Mouse (Mus musculus): ENCODE data around the gene Tgm1.

Gene Tgm1

DNA sequence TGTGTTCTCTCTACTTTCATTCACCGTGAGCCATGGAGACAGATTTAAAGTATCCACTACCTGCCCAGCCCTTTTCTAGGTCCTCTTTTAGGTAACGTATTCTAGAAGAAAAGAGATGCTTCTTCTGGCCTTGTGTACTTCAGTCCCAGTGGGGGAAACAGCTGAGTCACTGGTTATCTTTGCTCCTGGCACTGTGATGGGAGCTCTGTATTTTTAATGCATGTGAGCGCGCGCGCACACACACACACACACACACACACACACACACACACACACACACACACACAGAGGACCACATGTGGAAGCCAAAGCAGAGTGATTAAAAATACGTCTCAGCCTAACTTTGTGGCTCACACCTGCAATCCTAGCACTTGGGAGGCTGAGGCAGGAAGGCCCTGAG is 9.7 kb upstream of the Tgm1 start:
- in situ Hi-C loops (cut with MboI) = no loop called here

DNA sequence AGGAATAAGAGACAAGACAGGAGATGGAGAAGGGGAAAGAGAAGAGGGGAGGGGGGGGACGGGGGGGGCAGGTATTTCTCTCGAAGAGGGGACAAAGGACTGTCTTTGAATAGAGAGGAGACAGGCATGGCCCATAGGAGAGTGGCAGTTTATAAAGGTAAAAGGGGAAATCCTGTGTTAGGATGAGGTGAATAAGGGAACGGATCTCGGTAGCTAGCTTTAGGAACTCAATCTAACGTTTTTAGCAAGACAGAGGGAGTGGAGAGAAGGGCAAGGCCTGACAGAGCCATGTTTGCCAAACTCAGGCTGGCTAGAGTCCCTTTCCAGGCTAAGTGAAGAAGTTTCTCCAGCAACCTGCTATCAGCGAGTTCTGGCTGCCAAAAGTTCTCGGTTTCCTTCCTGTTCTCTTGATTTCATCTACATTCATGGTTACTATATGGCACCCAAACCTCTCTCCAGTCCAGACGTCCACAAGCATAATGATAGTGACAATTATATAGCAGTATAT is 8.8 kb upstream of the Tgm1 start:
- in situ Hi-C loops (cut with MboI) = no loop called here

DNA sequence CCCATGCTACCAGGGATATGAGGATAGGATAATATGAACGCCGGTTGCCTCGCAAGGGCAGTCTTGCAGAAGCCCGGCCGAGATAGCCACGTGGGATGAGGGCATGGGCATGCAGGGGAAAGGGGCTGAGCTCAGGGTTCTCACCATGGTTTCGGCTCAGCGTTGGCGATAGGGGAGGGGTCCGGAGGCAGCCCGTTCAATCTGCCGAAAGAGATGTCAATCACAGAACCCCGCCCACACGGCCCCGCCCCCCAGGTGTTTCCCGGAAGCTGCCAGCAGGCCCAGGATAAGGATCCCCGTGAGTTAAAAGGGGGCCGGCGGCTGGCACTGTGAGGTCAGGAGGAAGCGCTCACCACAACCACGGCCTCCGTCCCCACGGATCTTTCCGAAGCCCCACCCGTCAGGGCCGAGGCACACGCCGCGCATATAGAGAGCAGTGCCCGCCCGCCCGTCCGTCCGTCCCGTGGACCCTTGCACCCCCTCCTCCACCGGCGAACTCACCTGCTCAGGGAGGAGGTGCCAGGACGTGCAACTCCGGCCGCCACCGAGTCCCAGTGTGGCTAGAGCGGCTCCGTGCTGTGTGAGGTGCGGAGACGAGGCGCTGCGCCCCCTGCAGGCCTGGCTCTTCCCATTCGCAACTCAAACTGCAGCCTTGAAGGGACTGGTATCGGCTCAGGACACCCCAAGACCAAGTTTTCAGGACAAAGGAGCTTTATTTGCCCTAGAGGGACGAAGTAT is 8.1 kb upstream of the Tgm1 start, which contains the start of gene Rabggta:
Gene Rabggta, minus strand, starts transcription at position 564 of the 738 bp plus-strand sequence.
- in situ Hi-C loops (cut with MboI) = no loop called here

DNA sequence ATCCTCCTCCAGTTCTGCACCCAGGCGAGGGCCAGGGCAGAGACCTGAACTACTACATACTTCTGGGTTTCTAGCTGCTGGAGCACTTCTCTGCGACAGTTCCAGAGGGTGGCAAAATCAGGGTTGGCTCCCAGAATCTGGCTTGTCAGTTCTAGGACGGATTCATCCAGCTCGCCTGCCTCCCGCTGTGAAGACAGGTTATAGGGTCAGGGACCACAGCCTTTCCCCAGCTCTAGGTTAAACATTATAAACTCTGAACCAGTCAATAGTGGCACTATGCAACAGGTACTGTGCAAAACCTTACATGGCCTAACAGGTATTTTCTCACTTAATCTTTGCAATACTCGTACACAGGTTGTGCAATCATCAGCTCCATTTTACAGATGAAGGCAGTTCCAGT is 7.3 kb upstream of the Tgm1 start:
- in situ Hi-C loops (cut with MboI) = no loop called here

DNA sequence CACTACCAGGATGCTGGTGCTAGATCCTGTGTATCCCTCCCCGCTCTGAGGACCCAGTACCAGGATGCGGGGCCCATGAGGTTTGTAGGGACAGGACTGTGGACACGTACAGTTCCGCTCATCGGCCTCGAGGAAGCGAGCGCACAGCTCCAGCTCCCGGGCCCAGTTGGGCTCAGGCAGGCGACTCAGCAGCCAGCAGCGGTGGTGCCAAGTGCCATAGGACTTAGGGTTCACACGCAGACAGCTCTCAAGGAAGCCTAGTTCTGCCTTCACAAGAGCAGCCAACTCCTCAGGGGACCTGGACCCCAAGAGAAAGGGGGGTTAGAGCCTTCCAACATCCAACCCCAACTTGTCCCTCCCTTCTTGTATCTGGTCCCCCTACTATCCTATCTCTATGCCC is 6.9 kb upstream of the Tgm1 start:
- in situ Hi-C loops (cut with MboI) = no loop called here

DNA sequence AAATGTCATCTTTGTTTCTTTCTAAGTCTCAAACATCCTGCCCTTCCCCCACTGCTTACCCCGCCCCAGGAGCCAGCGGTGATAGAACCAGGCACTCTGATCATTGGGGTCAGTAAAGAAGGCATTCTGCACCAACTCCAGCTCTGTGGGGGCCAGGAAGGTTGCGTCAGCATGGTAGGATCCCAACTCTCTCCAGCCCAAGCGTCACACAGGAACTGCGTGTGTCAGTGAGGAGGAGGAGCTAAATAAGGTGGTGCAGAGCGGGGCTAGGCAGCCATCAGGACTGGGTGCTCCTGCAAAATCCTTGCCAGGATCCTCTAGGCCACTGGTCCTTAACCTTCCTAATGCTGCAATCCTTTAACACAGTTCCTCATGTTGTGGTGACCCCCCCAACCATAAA is 6.0 kb upstream of the Tgm1 start:
- in situ Hi-C loops (cut with MboI) = no loop called here

DNA sequence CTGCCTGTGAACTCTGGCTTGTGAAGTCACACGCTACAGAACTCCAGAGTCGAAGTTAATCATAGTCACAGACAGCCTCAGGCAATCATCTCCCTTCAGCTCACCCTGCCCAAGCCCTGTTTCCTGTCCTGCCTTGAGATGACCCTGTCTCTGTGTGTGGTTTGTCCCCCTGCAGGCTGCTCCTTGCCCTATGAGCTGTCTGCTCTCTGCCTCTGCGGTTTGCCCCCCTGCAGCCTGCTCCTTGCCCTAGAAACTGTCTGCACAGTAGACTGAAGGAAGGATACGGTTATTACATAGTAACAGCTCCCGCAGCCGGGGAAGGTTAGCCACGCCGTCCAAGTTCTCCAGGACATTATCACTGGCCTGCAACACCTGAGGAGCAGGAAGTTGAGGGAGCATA is 3.2 kb upstream of the Tgm1 start:
- in situ Hi-C loops (cut with MboI) = no loop called here

DNA sequence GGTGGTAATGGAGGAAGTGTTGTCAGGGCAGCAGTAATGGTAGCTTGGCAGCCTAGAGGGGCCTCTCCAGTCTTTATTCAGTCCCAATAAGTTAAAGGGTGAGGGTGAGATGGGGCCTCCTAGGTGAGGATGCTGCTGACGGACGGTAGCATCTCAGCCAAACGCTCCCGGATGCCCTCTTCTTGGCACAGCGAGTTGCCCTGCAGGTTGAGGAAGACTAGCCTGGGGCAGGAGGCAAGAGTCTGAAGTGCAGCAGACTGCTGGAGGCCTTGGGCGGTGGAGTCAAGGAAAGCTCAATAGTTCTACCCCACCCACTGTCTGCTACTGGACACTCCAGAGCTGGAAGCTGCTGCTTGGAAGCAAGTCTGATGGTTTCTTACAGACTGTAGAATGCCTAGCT is 2.5 kb upstream of the Tgm1 start:
- in situ Hi-C loops (cut with MboI) = no loop called here

DNA sequence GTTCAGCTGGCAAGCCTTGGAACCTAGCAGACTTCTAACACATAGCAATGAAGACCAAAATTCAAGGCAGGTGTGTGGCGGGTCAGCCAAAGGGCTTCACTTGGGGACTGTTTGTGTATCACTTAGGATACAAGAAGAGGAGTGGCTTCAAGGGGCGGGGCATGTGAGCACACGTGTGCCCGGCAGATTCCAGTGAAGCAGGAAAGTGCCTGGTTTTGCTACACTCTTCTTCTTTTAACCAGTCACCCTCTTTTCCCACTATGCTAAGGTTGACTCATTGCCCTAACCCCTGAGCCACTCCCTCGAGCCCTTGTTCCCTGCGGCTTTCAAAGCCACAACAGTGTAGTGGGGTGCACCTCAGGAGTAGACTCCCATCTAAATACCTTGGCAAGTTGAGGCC is 1.2 kb upstream of the Tgm1 start:
- in situ Hi-C loops (cut with MboI) = no loop called here

DNA sequence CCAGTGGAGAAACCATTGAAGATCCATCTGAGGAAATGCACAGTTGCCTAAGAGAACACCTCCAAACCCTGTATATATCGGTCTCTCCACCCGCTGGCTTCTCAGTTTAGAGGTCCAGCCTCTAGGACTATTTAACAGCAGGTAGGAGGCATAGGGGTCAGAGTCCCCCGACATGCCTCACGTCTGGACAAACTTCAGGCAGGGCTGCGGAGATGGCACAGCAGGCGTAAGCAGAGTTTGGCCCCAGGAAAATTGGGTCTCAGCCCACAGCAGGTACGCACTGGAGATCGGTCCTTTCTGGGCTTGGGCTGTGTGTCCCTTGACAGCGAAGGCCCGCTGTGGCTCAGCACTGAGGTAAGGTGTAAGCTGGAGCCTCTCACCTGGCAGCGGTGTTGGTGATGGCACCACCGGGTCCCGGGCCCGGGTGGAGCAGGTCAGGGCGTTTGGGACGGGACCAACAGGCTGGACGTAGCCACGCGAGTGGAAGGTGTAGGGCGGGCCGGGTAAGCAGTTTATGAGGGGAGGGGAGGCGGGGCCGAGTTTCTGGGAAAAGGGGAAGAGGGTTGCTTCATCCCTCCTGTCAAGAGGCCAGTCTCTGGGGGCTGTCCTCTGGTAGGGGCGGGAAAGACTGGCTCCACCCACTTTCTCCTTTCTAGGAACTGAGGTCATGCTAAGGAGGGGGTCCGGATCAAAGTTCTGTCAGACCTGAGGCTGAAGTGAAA is 558 bp downstream of the Tgm1 start:
- in situ Hi-C loops (cut with MboI) = no loop called here

DNA sequence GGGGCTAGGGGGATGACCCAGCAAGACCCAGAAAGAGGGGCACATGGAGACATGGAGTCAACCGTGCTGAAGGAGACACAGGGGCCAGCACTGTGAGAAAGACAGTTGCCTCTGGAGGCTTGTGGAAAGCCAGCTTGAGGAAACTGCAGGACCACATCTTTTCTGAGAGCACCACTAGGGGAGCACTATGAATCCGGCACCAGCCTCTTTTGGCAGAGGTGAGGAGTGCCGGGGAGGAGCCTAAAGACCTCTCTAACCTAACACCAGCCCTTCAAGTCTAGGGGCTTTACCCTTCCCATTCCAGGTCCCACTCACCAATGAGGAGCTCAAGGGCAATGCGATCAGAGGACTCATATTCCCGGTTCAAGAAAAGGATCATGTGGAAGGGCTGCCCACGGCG is 1.9 kb downstream of the Tgm1 start:
- in situ Hi-C loops (cut with MboI) = no loop called here

DNA sequence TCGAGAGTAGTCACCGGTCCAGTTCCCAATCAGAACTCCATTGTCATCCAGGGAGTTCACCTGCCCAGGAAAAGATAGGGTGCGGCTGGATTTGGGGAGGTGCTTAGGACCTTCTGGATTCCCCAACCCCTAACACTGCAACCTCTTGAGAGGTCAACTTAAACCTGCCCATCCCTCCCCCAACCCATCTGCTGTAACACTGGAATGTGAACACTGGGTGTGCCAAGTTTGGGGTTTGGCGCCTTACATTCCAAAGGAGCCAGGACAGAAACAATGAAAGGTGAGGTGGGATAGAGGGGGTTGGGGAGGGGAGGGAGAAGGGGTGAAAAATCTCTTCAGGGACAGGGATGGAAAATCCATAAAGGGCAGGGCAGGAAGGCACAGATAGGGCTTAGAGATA is 4.2 kb downstream of the Tgm1 start:
- in situ Hi-C loops (cut with MboI) = no loop called here

DNA sequence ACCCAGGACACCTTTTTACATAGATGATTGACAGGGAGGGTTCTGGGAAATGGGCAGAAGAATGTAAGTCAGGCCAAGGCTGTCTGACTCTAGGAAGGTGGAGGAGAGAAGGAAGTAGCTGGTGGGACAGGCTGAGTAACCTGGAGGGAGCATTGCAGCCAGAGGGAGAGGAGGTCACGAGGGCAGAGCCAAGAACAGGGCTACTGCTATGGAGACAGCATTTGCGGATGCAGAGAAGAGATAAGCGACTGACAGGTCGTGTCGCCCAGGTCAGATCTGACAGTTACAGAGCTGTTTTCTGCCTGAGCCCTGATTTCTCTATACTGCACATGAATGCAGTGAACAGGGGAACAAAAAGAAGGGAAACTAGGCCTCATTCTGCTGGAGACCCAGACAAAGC is 6.3 kb downstream of the Tgm1 start:
- in situ Hi-C loops (cut with MboI) = no loop called here

DNA sequence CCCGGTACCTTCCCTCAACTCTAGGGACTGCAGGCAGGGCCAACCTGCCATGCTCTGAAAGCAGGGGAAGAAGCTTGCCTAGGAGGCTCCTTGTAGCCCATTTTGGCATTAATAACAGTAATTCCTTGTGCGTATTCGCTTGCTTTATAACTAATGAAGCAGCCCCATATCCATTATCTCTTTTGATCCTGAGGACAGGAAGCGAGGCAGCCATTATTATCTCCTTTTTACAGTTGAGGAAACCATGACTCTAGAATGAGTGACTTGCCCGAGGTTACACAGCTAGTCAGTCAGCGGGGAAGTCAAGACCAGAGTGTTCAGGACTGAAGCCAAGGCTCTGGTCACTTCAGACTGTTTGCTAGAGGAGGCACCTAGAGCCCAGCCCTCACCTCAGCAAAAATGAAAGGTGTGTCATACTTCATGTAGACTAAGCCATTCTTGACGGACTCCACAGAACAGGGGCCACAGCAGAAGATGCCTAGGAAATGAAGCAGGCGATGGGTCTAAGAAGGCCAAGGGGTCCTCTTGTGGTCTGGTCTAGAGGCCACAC is 7.6 kb downstream of the Tgm1 start:
- in situ Hi-C loops (cut with MboI) = no loop called here

DNA sequence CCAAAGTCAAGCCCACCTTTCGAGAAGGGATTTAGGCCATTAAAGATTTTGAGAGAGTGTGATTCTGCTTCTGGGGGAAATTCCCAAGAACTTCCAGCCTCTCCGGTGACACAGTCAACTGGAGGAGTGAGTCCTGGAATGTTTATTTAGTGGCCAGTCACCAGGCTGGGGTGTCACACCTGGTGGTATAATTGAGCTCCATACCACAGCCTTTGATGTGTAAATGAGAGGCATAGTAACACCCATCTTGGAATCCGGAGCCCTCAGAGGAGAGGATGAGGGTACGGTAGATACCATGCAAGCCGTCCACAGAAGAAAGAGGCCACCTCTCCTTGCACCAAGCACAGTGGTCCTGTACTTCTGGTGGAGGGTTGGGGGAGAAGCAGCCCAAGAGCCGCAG is 11.0 kb downstream of the Tgm1 start:
- in situ Hi-C loops (cut with MboI) = no loop called here

DNA sequence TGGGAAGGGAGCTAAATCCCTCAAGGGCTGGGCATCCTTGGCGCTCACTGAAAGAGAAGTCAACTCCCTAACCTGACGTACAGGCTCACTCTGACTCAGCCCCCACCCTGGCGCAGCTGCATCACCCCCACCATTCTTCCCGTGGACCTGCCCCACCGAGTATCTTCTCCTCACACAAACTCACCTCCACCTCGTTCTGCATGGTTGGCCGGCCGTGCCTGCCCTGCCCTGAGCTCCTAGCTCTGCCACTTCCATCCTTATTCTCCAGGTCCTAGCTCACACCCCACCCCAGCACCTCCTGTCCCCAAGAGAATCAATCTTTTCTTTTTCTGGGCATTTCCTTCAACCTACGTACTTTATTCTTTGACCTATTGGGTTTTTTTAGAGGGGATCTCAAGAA is 12.6 kb downstream of the Tgm1 start:
- in situ Hi-C loops (cut with MboI) = no loop called here

DNA sequence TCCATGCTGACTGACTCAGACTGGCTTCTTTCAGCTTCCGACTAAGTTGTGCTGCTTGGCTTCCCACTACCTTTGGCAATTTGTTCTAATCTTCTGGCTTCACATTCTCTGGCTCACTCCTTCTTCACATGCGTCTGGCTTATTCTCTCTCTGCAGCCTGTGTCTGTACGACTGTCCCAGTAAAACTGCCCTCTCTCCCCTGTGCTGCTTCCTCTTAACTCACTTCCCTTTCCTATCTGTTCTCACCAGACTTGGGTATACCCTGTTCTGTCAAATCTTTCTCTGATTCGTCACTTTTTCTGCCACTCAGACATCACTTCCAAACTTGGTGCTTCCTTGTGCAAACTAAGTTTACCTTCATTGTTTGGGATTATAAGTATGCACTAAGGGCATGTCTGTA is 16.5 kb downstream of the Tgm1 start:
- in situ Hi-C loops (cut with MboI) = no loop called here

DNA sequence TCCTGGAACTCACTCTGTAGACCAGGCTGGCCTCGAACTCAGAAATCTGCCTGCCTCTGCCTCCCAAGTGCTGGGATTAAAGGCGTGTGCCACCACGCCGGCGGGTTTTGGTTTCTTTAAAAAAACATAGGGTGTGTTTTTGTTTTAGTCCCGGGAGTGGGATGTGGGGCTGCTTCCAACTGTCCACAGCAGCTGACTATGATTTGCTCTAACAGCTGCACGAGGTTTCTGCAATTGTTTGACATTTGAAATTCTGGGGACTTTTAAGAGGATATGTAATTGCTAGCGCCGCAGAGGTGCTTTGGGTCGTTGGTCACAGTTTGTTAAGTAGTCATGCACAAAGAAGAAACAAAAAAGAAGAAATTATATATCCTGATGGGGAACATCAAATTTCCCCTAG is 24.3 kb downstream of the Tgm1 start:
- in situ Hi-C loops (cut with MboI) = no loop called here

DNA sequence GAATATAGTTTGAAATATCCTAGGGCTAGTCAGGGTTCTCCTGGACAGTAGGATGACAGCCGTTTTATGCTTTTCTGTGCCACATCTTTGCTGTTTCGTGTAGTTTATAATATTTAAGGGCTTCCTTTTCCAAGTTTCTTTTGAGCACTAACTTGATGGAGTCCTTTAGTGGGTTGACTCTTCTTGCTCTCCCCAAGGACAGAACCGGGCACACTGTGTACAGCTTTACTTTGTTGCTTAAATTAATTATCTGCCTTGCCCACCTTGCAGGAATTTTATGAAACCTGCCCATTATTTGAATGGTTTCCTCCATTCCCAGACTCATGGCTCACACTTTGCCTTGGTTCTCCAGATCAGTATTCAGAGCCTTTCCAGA is 31.6 kb downstream of the Tgm1 start:
- in situ Hi-C loops (cut with MboI) = loop anchor here (5.0 kb wide), 1 partner anchor 60 kb away; no protein-coding TSS in a partner anchor

DNA sequence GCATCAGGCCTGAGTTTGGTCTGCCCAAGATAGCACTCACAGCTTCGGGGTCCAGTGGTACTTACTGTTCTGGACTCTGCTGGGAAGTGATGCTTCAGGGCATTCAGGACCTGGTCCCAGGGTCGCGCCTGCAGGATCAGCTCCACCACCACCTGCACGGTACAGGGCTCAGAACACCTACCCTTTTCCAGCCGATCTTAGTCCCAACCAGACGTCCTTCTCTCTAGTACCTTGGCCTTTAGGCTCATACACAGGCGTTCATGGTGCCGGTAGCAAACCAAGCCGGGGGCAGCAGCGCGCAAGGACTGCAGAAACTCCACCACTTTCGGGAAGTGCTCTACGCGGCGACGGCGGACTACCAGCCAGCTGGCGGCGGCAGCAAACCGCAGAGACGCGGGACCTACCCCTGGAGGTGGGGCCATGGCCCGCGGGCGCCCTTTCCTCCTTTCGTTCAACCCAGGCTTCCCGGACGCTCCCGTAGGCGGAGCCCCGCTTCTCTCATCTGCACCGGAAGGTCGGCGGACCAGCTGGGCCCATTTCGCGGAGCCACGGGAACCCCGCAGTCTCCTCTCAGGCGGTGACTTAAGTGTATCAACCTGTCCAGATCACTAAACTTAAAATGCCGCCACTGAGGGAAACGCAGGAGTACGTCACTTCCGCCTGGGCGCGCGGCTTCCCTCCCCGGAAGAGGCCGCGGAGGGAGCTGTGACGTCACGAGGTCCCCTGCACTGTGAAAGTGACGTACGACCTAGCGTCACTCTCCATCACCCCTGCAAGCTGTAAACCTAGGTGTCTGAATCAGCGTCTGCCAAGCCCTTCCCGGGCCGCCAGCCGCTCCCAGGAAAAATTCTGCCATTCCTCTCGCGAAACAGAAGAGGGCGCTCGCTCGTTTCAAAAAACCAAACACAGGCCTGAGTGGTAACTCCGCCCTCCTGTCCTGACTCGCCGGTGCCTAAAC is 32.3 kb downstream of the Tgm1 start, which contains the start of gene Tinf2:
Gene Tinf2, minus strand, starts transcription at position 661 of the 958 bp plus-strand sequence.
- in situ Hi-C loops (cut with MboI) = loop anchor here (5.0 kb wide), 1 partner anchor 61 kb away; no protein-coding TSS in a partner anchor

DNA sequence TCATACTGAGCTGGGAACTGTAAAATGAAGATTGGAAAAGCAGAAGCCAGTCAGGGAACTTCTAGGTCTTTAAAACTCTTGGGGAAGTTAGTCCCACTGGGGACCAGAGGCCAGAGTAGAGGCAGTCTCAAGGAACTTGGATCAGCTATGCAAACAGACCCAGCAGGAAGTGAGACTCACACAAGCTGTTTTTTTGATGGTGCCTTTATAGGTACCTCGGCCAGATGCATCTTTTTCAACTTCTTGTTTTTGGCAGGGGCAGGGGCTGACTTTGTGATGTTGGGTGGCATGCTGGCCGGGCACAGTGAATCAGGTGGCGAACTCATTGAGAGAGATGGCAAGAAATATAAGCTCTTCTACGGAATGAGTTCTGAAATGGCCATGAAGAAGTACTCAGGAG is 36.1 kb downstream of the Tgm1 start:
- in situ Hi-C loops (cut with MboI) = no loop called here

DNA sequence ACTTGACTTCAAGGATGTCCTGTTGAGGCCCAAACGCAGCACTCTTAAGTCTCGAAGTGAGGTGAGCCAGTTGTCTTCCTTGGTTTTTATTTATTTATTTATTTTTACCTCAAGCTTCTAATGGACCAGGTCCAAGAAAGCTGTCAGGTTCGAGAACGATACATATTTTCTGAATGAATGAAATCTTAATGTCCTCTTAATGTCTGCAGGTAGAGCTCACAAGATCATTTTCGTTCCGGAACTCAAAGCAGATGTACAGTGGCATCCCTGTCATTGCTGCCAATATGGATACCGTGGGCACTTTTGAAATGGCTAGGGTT is 41.0 kb downstream of the Tgm1 start:
- in situ Hi-C loops (cut with MboI) = no loop called here

All from mature B cell (primary cell).